Mouse (Mus musculus) megakaryocyte, embryonic 14.5 days (primary cell): Measurements from ENCODE around the gene Vax2.

ENCODE experiments used
- FLI1 ChIP-seq: IDR thresholded peaks from 2 replicates; pipeline ENCODE4 v1.6.1; 2012; ENCODE audit warnings: low read length, inconsistent platforms, mixed read lengths
- GATA1 ChIP-seq: IDR thresholded peaks from 3 replicates; pipeline ENCODE4 v1.6.1; 2012; ENCODE audit warnings: mixed read lengths, low read length, inconsistent platforms, borderline replicate concordance

DNA sequence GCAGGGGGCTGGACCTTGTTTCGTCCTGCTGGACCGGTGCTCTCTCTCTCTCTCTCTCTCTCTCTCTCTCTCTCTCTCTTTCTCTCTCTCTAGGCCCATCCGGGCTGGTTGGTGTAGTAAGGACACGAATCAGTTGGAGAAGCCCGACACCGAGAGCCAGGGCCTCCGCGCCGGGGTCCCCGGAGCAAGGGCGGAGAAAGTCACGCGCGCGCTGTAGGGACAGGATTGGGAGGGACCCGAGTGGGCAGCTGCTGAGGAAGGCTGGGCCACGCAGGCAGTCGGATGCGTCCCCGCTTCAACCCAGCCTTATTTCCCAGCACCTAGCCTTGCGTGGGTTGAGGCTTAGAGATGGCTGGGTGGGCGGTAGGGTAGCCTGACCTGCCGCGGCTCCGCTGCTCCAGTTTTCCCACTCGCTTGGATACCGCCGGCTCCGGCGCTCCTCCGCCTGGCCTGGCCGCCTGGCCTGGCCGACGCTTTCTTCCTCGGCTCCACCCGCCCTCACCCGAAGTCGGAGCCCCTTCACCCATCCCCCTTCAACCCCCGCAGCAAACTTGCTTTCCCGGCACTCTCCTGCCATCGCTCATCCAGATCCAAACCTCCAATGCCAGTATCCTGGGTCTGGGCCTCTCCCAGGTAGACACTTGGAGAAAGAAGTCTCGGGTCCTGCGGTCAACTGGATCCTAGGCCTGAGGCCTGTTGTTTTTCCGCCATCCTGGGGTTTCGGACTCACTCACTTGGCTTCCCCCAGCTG lies 836 bp downstream of the Vax2 start:
- TF ChIP-seq GATA1 (no peak), FLI1 (no peak)
